Mouse (Mus musculus): Measurements from ENCODE around the gene Otud5. TPM values are rescaled to one million over a fixed set of nuclear protein-coding genes. Genes with fewer than 3 reads are reported as not detected.
"Not testable (repeated sequence)": the region's sequence is repeated elsewhere in the genome, so short reads cannot be mapped to it uniquely, and the experiment has no call there.

The Otud5 gene
- polyA plus RNA-seq, 1 experiment from 2014 or later = 44.7 TPM

DNA sequence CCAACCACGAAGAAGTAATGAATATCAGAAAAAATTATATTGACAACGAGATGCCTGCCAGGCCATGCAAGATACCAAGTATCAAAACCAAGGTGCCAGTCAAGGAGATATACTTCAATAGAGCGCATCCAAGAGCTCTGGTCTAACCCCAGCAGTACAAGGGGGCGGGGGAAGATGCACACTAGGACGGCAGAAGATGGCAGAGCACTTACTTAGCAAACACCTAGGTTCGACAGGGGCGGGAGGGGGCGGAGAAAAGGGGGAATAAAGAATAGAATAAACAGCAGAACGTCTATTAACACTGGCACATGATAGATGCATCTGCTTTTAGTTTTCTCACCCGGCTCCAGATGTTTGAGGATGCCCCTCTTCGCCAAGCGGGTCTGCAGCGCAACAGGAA, 57.0 kb downstream of the Otud5 start:
- 25% methylated on average over 13 of the region's 13 CpGs for WGBS
- Histone ChIP-seq H3K4me2 (peak overlapping the region; percentile 47), H3K27me3 (replicated peaks) (no peaks in the 10 kb centered on the region)

GRCm38 (mm10) chrX:7898880-7899874, 58.0 kb downstream of the Otud5 start, which contains the start of the genes Pqbp1 and Timm17b:
Gene Pqbp1, minus strand, starts transcription at chrX:7899269.
Gene Timm17b, plus strand, starts transcription at chrX:7899357.
- WGBS = 20% methylated on average over 60 of the region's 62 CpGs
- Histone ChIP-seq H3K4me2 (peak within 1 kb of the TSS; percentile 49), H3K9me3 (no peaks in the 10 kb centered on the region), H3K27me3 (replicated peaks) (no peaks in the 10 kb centered on the region), H3K9ac (peak within 1 kb of the TSS; percentile 33), H3K4me3 (replicated peaks) (peak within 1 kb of the TSS; percentile 56), H3K36me3 (no peaks in the 10 kb centered on the region), H3K27ac (peak within 1 kb of the TSS; percentile 87), H3K4me1 (no peaks in the 10 kb centered on the region)
- peak; percentile 99 for ATAC-seq (ENCODE audit: insufficient read depth, low FRiP score, low read depth)

More for the DNA sequence above, 57.0 kb downstream of the Otud5 start:
- Histone ChIP-seq H3K27ac (no peak overlapping the region), H3K9me3 (no peaks in the 10 kb centered on the region), H3K4me3 (replicated peaks) (peak overlapping the region; percentile 56), H3K9ac (no peak overlapping the region), H3K36me3 (no peaks in the 10 kb centered on the region), H3K4me1 (no peaks in the 10 kb centered on the region)
- no peak for ATAC-seq (ENCODE audit: insufficient read depth, low FRiP score, low read depth)

- Histone ChIP-seq H3K9me3 (no peaks in the 10 kb centered on the region), H3K4me1 (no peaks in the 10 kb centered on the region), H3K4me2 (no peak overlapping the region), H3K27ac (no peak overlapping the region), H3K9ac (no peak overlapping the region), H3K27me3 (replicated peaks) (no peaks in the 10 kb centered on the region), H3K4me3 (replicated peaks) (no peak overlapping the region), H3K36me3 (no peaks in the 10 kb centered on the region)
- WGBS = 90% methylated on average over 5 of the region's 5 CpGs
- ATAC-seq (ENCODE audit: insufficient read depth, low FRiP score, low read depth) = no peak
Measured at GRCm38 (mm10) chrX:7904441-7904840, 63.3 kb downstream of the Otud5 start.

- Histone ChIP-seq H3K4me1 (no peaks in the 10 kb centered on the region), H3K9ac (no peak within 1 kb of the TSS), H3K36me3 (no peaks in the 10 kb centered on the region), H3K4me2 (no peak within 1 kb of the TSS), H3K27me3 (replicated peaks) (no peaks in the 10 kb centered on the region), H3K27ac (no peak within 1 kb of the TSS), H3K4me3 (replicated peaks) (no peak within 1 kb of the TSS), H3K9me3 (no peaks in the 10 kb centered on the region)
- no peak for ATAC-seq (ENCODE audit: insufficient read depth, low FRiP score, low read depth)
- WGBS = 87% methylated on average over 5 of the region's 5 CpGs
Measured at GRCm38 (mm10) chrX:7907735-7908134, 66.6 kb downstream of the Otud5 start, which contains the start of gene Gm10491. Gene Gm10491, minus strand, starts transcription at chrX:7907835.

DNA sequence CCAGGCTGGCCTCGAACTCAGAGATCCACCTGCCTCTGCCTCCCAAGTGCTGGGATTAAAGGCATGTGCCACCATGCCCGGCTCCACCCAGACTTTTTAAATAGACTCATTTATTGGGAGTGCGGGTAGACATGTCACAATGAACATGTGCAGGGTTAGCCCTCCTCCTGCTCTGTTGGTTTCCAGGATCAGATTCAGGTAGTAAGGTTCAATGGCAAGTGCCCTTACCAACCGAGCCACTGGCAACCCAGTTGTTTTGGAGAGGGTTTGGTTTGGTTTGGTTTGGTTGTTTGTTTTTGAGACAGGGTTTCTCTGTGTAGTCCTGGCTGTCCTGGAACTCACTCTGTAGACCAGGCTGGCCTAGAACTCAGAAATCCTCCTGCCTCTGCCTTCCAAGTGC, 68.1 kb downstream of the Otud5 start, which contains the start of gene Gm10490:
TSS of gene Gm10490 (plus strand) at position 301 of the 400 bp plus-strand sequence.
- ATAC-seq (ENCODE audit: insufficient read depth, low FRiP score, low read depth); H3K36me3 ChIP-seq; H3K4me2 ChIP-seq; H3K4me3 ChIP-seq (replicated peaks); H3K9me3 ChIP-seq; H3K4me1 ChIP-seq; H3K27ac ChIP-seq; H3K9ac ChIP-seq; H3K27me3 ChIP-seq (replicated peaks): not testable (repeated sequence)
- WGBS = 82% methylated on average over 4 of the region's 4 CpGs

DNA sequence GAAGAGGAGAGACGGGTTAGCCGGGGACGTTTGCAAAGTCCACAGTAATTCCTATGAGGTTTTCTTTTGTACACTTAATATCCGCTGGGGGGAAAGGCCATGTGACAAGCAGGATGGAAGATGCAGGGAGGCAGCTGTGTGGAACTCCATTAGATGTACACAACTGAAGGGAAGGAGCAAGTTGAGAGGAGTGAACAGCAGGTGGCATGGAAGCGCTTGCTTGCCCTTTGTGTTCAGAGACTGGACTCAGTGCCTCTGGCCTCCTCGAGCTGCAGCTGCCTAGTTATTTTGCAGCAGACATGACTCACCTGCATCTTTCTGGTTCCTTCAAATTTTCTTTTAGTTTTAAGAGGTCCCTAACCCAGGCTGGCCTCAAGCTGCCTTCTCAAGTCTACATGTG, 69.3 kb downstream of the Otud5 start:
- 64% methylated on average over 6 of the region's 6 CpGs for WGBS
- no peak overlapping the region for H3K4me2 ChIP-seq

DNA sequence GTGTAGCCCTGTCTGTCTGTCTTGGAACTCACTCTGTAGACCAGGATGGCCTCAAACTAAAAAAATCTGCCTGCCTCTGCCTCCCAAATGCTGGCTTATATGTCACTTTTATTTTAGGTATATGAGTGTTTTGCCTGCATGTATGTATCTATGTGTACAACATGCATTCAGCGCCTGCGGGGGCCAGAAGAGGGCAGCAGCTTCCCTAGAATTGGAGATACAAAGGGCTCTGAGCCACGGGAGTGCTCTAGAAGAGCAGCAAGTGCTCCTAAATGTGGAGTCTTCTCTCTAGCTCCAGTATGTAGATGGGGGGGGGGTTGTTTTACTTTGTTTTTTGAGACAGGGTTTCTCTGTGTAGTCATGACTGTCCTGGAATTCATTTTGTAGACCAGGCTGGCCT, 74.5 kb downstream of the Otud5 start:
- H3K4me3 ChIP-seq (replicated peaks); H3K36me3 ChIP-seq; H3K4me2 ChIP-seq; H3K9me3 ChIP-seq; H3K27ac ChIP-seq; H3K4me1 ChIP-seq; H3K9ac ChIP-seq; ATAC-seq (ENCODE audit: insufficient read depth, low FRiP score, low read depth): not testable (repeated sequence)
- WGBS = 15% methylated on average over 3 of the region's 3 CpGs
- H3K27me3 ChIP-seq (replicated peaks) = peaks cover 12% of the 10 kb centered on the region; the same call in 1 of the 2 replicates

More for the DNA sequence above, 69.3 kb downstream of the Otud5 start:
- Histone ChIP-seq H3K36me3 (no peaks in the 10 kb centered on the region), H3K27me3 (replicated peaks) (no peaks in the 10 kb centered on the region), H3K9ac (no peak overlapping the region), H3K4me1 (no peaks in the 10 kb centered on the region), H3K9me3 (no peaks in the 10 kb centered on the region), H3K4me3 (replicated peaks) (no peak overlapping the region), H3K27ac (no peak overlapping the region)
- no peak for ATAC-seq (ENCODE audit: insufficient read depth, low FRiP score, low read depth)

GRCm38 (mm10) chrX:7917960-7918359, 76.8 kb downstream of the Otud5 start:
- 71% methylated on average over 6 of the region's 6 CpGs for WGBS
- peaks cover 25% of the 10 kb centered on the region for H3K27me3 ChIP-seq (replicated peaks)
- not testable (repeated sequence) for H3K9ac ChIP-seq; ATAC-seq (ENCODE audit: insufficient read depth, low FRiP score, low read depth); H3K4me3 ChIP-seq (replicated peaks); H3K9me3 ChIP-seq; H3K36me3 ChIP-seq; H3K4me2 ChIP-seq; H3K27ac ChIP-seq; H3K4me1 ChIP-seq

DNA sequence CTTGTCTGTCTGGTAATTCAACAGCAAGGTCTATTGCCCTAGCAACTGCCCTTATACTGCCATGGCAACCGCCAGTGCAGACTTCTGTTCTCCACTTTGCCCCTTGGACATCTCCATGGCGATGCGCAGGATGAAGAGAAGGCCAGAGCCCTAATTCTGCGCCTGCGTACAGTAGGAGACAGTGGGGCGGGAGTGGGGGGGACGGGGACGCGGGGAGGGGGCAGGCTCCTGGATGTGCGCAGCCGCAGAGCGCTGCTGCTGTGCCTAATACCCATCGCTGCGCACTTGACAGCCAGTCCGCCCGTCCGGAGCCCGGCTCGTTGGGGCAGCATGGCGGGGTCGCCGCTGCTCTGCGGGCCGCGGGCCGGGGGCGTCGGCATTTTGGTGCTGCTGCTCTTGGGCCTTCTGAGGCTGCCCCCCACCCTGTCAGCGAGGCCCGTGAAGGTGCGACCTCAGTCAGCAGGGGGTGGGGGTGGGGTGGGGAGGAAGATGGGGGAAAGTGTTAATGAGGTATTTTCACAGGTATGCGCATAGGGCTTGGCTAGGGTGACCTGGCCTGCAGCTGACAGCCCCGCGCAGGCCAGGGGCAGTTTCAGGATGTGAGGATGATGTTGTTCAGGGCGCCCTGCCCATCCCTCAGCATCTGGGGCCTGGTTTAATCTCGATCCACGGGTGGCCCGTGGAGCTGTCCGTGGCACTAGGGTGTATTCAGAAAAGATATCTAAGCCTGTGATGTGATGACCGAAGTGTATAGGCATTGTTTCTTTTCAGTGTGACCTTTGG, 78.6 kb downstream of the Otud5 start, which contains the start of gene Pcsk1n:
TSS of gene Pcsk1n (plus strand) at position 222 of the 783 bp plus-strand sequence.
- H3K9me3 ChIP-seq = no peaks in the 10 kb centered on the region
- H3K27me3 ChIP-seq (replicated peaks) = peaks cover 35% of the 10 kb centered on the region
- H3K4me1 ChIP-seq = 0 out of 2 replicates have a peak, but pooled peaks cover 4% of the 10 kb centered on the region
- H3K36me3 ChIP-seq = no peaks in the 10 kb centered on the region
- WGBS = 16% methylated on average over 39 of the region's 40 CpGs
- H3K9ac ChIP-seq = no peak within 1 kb of the TSS
- 0 out of 2 replicates have a peak within 1 kb of the TSS, but pooled peaks have one; percentile 5 for H3K4me3 ChIP-seq (replicated peaks)
- H3K4me2 ChIP-seq = peak within 1 kb of the TSS; percentile 23; the same call in 1 of the 2 replicates
- no peak within 1 kb of the TSS for H3K27ac ChIP-seq
- no peak for ATAC-seq (ENCODE audit: insufficient read depth, low FRiP score, low read depth)

DNA sequence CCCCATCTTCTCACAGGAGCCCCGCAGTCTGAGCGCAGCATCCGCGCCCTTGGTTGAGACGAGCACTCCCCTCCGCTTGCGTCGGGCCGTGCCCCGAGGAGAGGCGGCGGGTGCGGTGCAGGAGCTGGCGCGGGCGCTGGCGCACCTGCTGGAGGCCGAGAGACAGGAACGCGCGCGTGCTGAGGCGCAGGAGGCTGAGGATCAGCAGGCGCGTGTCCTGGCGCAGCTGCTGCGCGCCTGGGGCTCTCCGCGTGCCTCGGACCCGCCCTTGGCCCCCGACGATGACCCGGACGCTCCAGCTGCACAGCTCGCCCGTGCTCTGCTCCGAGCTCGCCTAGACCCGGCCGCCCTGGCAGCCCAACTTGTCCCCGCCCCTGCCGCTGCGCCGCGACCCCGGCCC, 80.9 kb downstream of the Otud5 start:
- H3K27me3 ChIP-seq (replicated peaks) = peaks cover 42% of the 10 kb centered on the region
- H3K9me3 ChIP-seq = no peaks in the 10 kb centered on the region
- no peak for ATAC-seq (ENCODE audit: insufficient read depth, low FRiP score, low read depth)
- H3K4me2 ChIP-seq = peak overlapping the region; percentile 47
- H3K4me1 ChIP-seq = 0 out of 2 replicates have a peak, but pooled peaks cover 4% of the 10 kb centered on the region
- no peaks in the 10 kb centered on the region for H3K36me3 ChIP-seq
- H3K27ac ChIP-seq = no peak overlapping the region
- 17% methylated on average over 34 of the region's 48 CpGs for WGBS
- no peak overlapping the region for H3K9ac ChIP-seq
- peak overlapping the region; percentile 16 for H3K4me3 ChIP-seq (replicated peaks)

All from stomach, embryonic 15.5 days (tissue).